Mouse (Mus musculus) liver, postnatal 0 days (tissue): ENCODE data around the gene Fam19a4. TPM values are rescaled to one million over a fixed set of nuclear protein-coding genes. Genes with fewer than 3 reads are reported as not detected.

Experiments
- ATAC-seq: fragments of 200-750 bp; cut with Nextera tagmentation; 2 replicates; pipeline ENCODE4 v1.8.0; 2017; ENCODE audit warnings: mild to moderate bottlenecking, moderate library complexity
- DNase-seq: peaks from one replicate; pipeline ENCODE4 v3.0.0-alpha.2; 2016
- H3K27ac ChIP-seq: fragments of 300-500 bp; sonication (generic); 2 replicates; pipeline ENCODE4 v1.5.1; 2014; ENCODE audit warnings: antibody characterized with exemption, moderate library complexity, mild to moderate bottlenecking, low read depth
- H3K27me3 ChIP-seq: fragments of 300-500 bp; sonication (generic); 2 replicates; pipeline ENCODE4 v1.6.1; 2014; ENCODE audit warnings: low read length, control low read depth, mixed read lengths; ENCODE audit not compliant: insufficient read depth
- H3K36me3 ChIP-seq: fragments of 300-500 bp; sonication (generic); replicated peaks from 2 replicates; pipeline ENCODE4 v1.6.1; 2014; ENCODE audit warnings: mild to moderate bottlenecking, control low read depth, low read length, moderate library complexity, mixed read lengths; ENCODE audit not compliant: insufficient read depth
- H3K4me1 ChIP-seq: fragments of 300-500 bp; sonication (generic); 2 replicates; pipeline ENCODE4 v1.6.1; 2014; ENCODE audit warnings: antibody characterized with exemption, mild to moderate bottlenecking, control low read depth; ENCODE audit not compliant: insufficient read depth
- H3K4me2 ChIP-seq: fragments of 300-500 bp; sonication (generic); 2 replicates; pipeline ENCODE4 v1.6.1; 2014; ENCODE audit warnings: low read depth, mild to moderate bottlenecking, low read length, moderate library complexity, mixed read lengths
- H3K4me3 ChIP-seq: fragments of 300-500 bp; sonication (generic); 2 replicates; pipeline ENCODE4 v1.5.1; 2014; ENCODE audit warnings: low read depth, low read length
- H3K9ac ChIP-seq: fragments of 300-500 bp; sonication (generic); replicated peaks from 2 replicates; pipeline ENCODE4 v1.6.1; 2014; ENCODE audit warnings: mild to moderate bottlenecking, moderate library complexity
- H3K9me3 ChIP-seq: fragments of 300-500 bp; sonication (generic); 2 replicates; pipeline ENCODE4 v1.6.1; 2016; ENCODE audit warnings: mild to moderate bottlenecking, control low read depth, low read length, mixed read lengths
- CTCF ChIP-seq: sonication (generic); IDR thresholded peaks from 2 replicates; pipeline ENCODE4 v1.5.1; 2016; ENCODE audit warnings: antibody characterized with exemption, low read depth
- EP300 ChIP-seq: IDR thresholded peaks from 2 replicates; pipeline ENCODE4 v1.6.1; 2016; ENCODE audit warnings: antibody characterized with exemption, low read depth, mild to moderate bottlenecking
- WGBS: fragments of 180-500 bp; shearing (Covaris S2); extraction: QIAGEN DNeasy Blood & Tissue Kit; methylation state at CpG from one replicate; pipeline ENCODE4 v1.1.7; 2014; ENCODE audit not compliant: insufficient replicate concordance; 5-methylcytosine and 5-hydroxymethylcytosine counted together
- polyA plus RNA-seq: library from polyadenylated mRNA; unstranded; fragments of >200 nt; fragmentation: Nextera tagmentation; extraction: Ambion mirVana; gene quantifications from 2 replicates; pipeline ENCODE4 v1.2.1, GENCODE M21; 2015

Gene Fam19a4
- polyA plus RNA-seq, 1 experiment from 2014 or later, result not detected

GRCm38 (mm10) chr6:97046541-97046940 is 13.7 kb downstream of the Fam19a4 start:
- H3K4me3 ChIP-seq, result no peak overlapping the region
- WGBS, result 77% methylated on average over 4 of the region's 4 CpGs
- no peak for TF ChIP-seq CTCF
- no peak for TF ChIP-seq EP300

DNA sequence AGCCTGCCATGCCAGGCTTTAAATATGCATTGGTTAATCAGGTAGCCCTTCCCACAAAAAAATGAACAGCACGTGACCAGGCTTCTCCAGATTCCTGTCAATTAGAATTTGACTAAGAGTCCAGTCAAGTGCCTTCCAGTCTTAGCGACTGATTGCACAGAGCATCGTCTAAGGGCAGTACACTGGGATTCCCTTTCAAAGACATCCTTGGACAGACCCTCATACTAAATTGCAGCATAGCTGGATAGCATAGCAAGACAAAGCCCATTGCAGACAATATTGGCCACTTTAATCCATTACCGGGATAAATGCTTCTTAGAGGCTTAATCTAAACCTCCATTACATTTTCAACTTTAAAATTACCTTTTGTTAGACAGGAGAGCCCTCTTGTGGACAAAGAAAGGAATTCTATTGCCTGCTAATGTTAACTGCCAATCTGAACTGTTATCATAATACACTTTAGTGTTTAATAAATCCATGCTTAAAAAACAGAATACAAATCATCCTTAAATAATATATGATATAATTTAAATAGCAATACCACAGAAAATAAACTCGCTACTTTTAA is 33.0 kb downstream of the Fam19a4 start:
- no peak overlapping the region for H3K9ac ChIP-seq
- no peaks in the 10 kb centered on the region for H3K36me3 ChIP-seq
- no peaks in the 10 kb centered on the region for H3K9me3 ChIP-seq
- peaks cover 6% of the 10 kb centered on the region; the same call in 1 of the 2 replicates for H3K27me3 ChIP-seq
- no peak for TF ChIP-seq EP300
- peak; percentile 48 for TF ChIP-seq CTCF
- WGBS, result 45% methylated on average over 5 of the region's 5 CpGs
- no peak overlapping the region for H3K4me2 ChIP-seq
- H3K4me1 ChIP-seq, result no peaks in the 10 kb centered on the region
- H3K27ac ChIP-seq, result no peak overlapping the region
- no peak for ATAC-seq
- DNase-seq, result no peak
- no peak overlapping the region for H3K4me3 ChIP-seq

More at GRCm38 (mm10) chr6:97046541-97046940, 13.7 kb downstream of the Fam19a4 start:
- Histone ChIP-seq H3K27me3 (peaks cover 2% of the 10 kb centered on the region; the same call in 1 of the 2 replicates), H3K36me3 (no peaks in the 10 kb centered on the region), H3K27ac (no peak overlapping the region), H3K9me3 (no peaks in the 10 kb centered on the region), H3K9ac (no peak overlapping the region), H3K4me2 (no peak overlapping the region), H3K4me1 (no peaks in the 10 kb centered on the region)
- ATAC-seq (no peak), DNase-seq (no peak)

DNA sequence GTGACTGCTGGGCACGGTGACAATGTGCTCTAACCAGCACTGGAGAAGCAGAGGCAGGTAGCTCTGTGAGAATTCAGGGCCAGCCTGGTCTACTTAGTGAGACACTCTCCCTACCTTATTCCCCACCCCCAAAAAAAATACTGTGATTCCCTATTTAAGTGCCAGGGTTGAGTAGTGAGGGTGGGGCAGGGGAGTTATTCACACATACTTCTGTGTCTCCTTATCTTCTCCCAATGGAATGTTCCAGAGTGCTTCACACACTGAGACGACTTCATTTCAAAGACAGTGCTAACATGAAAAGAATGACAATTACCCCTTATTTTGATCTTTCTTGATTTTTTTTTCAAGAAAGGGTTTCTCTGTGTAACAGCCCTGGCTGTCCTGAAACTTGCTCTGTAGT is 40.9 kb downstream of the Fam19a4 start:
- no peak for TF ChIP-seq CTCF
- TF ChIP-seq EP300, result no peak
- Histone ChIP-seq H3K9ac (no peak overlapping the region), H3K4me3 (no peak overlapping the region), H3K4me2 (no peak overlapping the region), H3K27ac (no peak overlapping the region), H3K36me3 (no peaks in the 10 kb centered on the region), H3K4me1 (no peaks in the 10 kb centered on the region), H3K27me3 (no peaks in the 10 kb centered on the region), H3K9me3 (no peaks in the 10 kb centered on the region)
- ATAC-seq (no peak), DNase-seq (no peak)
- 49% methylated on average over 2 of the region's 2 CpGs for WGBS

- TF ChIP-seq EP300, result no peak
- Histone ChIP-seq H3K4me2 (no peak overlapping the region), H3K27me3 (no peaks in the 10 kb centered on the region), H3K27ac (no peak overlapping the region), H3K9ac (no peak overlapping the region), H3K4me3 (no peak overlapping the region), H3K9me3 (no peaks in the 10 kb centered on the region), H3K36me3 (no peaks in the 10 kb centered on the region), H3K4me1 (no peaks in the 10 kb centered on the region)
- ATAC-seq, result no peak
- no peak for DNase-seq
- 43% methylated on average over 1 of the region's 1 CpGs for WGBS
Measured at GRCm38 (mm10) chr6:97016711-97017110, 43.5 kb downstream of the Fam19a4 start.

DNA sequence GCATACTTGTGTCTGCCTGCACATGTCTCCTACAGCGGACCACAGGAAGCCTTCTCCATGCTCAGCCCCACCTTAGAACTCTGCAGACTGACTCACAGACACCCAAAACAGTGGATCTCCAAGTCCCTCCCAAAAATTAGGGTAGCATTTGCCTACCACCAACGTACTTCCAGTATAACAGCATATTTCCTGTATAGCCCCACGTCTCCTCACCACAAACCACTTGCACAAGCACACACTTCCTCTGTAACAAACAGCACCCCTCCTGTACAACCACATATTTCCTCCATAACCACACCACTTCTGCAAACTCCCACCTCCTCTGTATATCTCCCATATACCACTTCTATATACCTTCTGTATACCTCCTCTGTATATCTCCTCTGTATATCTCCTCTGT is 44.2 kb downstream of the Fam19a4 start:
- no peak overlapping the region for H3K4me3 ChIP-seq
- H3K36me3 ChIP-seq, result no peaks in the 10 kb centered on the region
- no peak overlapping the region for H3K9ac ChIP-seq
- DNase-seq, result peak; percentile 21
- ATAC-seq, result no peak
- H3K4me2 ChIP-seq, result no peak overlapping the region
- no peak for TF ChIP-seq EP300
- no peak overlapping the region for H3K27ac ChIP-seq
- H3K27me3 ChIP-seq, result no peaks in the 10 kb centered on the region
- WGBS, result 30% methylated on average over 3 of the region's 3 CpGs
- no peaks in the 10 kb centered on the region for H3K9me3 ChIP-seq
- H3K4me1 ChIP-seq, result no peaks in the 10 kb centered on the region

DNA sequence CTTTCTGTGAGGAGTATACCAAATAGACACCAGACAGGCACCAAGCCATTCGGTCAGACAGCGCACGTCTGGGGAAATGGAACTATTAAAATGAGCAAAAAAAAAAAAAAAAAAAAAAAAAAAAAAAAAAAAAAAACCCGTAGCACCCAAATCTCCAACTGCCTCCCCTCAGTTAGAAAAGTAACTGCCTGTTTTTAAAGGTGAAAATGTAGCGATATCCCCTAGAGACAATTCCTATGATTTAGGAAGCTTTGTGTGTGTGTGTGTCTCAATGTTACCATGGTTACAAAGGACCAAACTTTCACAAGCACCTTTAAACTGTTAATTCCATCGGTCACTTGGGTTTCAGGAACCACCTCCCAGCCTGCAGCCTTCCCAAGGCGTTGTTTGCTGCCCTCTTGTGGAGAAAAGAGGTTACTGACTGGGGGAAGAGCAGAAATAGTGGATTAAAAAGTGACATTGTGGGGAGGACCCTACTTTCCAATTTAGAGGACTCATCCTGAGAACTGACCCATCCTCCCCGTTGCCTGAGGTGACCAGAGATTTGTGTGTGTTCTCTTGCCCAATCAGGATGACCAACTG is 53.6 kb downstream of the Fam19a4 start:
- ATAC-seq (no peak), DNase-seq (peak; percentile 48)
- 36% methylated on average over 8 of the region's 8 CpGs for WGBS
- no peaks in the 10 kb centered on the region for H3K9me3 ChIP-seq
- H3K4me1 ChIP-seq, result no peaks in the 10 kb centered on the region
- H3K27me3 ChIP-seq, result 0 out of 2 replicates have a peak, but pooled peaks cover 3% of the 10 kb centered on the region
- H3K27ac ChIP-seq, result no peak overlapping the region
- no peak overlapping the region for H3K9ac ChIP-seq
- no peak overlapping the region for H3K4me3 ChIP-seq
- TF ChIP-seq CTCF (peak; percentile 88), EP300 (no peak)
- H3K36me3 ChIP-seq, result no peaks in the 10 kb centered on the region
- no peak overlapping the region for H3K4me2 ChIP-seq
